Mouse (Mus musculus): ENCODE results near the gene Cavin1.

DNA sequence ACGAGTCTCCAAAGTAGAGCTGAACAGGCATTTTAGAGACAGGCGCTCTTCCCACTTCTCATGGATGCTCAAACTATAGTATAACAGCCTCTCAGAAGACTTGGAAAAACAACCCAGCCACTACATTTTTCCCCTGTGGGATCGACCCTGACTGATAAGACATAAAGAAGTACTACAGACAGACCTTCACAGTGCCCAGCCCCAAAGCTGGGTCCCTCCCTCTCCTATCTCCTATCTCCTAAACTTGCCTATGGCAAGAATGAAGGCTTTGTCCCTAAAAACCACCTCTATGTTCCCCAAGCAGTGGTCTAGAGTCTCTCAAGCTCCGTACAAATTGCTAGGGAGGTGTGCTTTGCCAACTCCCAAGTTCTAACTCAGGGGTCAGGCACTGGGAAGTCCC, 63.8 kb downstream of the Cavin1 start:
- no peak for TF ChIP-seq TAL1 (IDR thresholded peaks at IDR 0.05; ENCODE audit: low read length)
- TF ChIP-seq GATA1 (IDR thresholded peaks at IDR 0.05; ENCODE audit: low read length), result no peak

Measured in erythroblast, embryonic 14.5 days (primary cell).